Mouse (Mus musculus) T-helper 2 cell (primary cell): Measurements from ENCODE around the gene Phactr3.

Experiments used
- in situ Hi-C: fragments of 300-600 bp; cut with MboI, MseI; formaldehyde crosslinking; loops from one replicate; pipeline ENCODE4 v1.15.1; 2025; ENCODE audit warnings: high pct_unique_total_duplicates

The Phactr3 gene

GRCm38 (mm10) chr2:178193445-178193844 lies 74.7 kb downstream of the Phactr3 start:
- in situ Hi-C loops: no loop called here

GRCm38 (mm10) chr2:178194908-178195307 lies 76.1 kb downstream of the Phactr3 start:
- in situ Hi-C loops: no loop called here

- in situ Hi-C loops: no loop called here
Measured at GRCm38 (mm10) chr2:178196038-178196437, 77.3 kb downstream of the Phactr3 start.

GRCm38 (mm10) chr2:178197542-178197941 lies 78.8 kb downstream of the Phactr3 start:
- in situ Hi-C loops: no loop called here

GRCm38 (mm10) chr2:178204455-178204854 lies 85.7 kb downstream of the Phactr3 start:
- in situ Hi-C loops: no loop called here

- in situ Hi-C loops: no loop called here
Measured at GRCm38 (mm10) chr2:178208186-178208600, 89.4 kb downstream of the Phactr3 start.

- in situ Hi-C loops: no loop called here
Measured at GRCm38 (mm10) chr2:178213826-178214225, 95.1 kb downstream of the Phactr3 start.

GRCm38 (mm10) chr2:178214531-178214930 lies 95.8 kb downstream of the Phactr3 start:
- in situ Hi-C loops: no loop called here

GRCm38 (mm10) chr2:178218461-178218860 lies 99.7 kb downstream of the Phactr3 start:
- in situ Hi-C loops: no loop called here

- in situ Hi-C loops: no loop called here
Measured at GRCm38 (mm10) chr2:178219454-178220147, 100.8 kb downstream of the Phactr3 start.

- in situ Hi-C loops: no loop called here
Measured at GRCm38 (mm10) chr2:178220148-178220717, 101.5 kb downstream of the Phactr3 start.

GRCm38 (mm10) chr2:178221003-178221402 lies 102.2 kb downstream of the Phactr3 start:
- in situ Hi-C loops: no loop called here

- in situ Hi-C loops: no loop called here
Measured at GRCm38 (mm10) chr2:178229231-178229630, 110.5 kb downstream of the Phactr3 start.

- in situ Hi-C loops: no loop called here
Measured at GRCm38 (mm10) chr2:178233487-178233886, 114.7 kb downstream of the Phactr3 start.

GRCm38 (mm10) chr2:178237056-178237455 lies 118.3 kb downstream of the Phactr3 start:
- in situ Hi-C loops: no loop called here

GRCm38 (mm10) chr2:178238503-178238902 lies 119.7 kb downstream of the Phactr3 start:
- in situ Hi-C loops: no loop called here

- in situ Hi-C loops: no loop called here
Measured at GRCm38 (mm10) chr2:178240886-178241285, 122.1 kb downstream of the Phactr3 start.

- in situ Hi-C loops: no loop called here
Measured at GRCm38 (mm10) chr2:178241374-178241773, 122.6 kb downstream of the Phactr3 start.

- in situ Hi-C loops: no loop called here
Measured at GRCm38 (mm10) chr2:178242996-178243395, 124.2 kb downstream of the Phactr3 start.

- in situ Hi-C loops: no loop called here
Measured at GRCm38 (mm10) chr2:178244866-178245265, 126.1 kb downstream of the Phactr3 start.

GRCm38 (mm10) chr2:178245841-178246240 lies 127.1 kb downstream of the Phactr3 start:
- in situ Hi-C loops: no loop called here

- in situ Hi-C loops: no loop called here
Measured at GRCm38 (mm10) chr2:178246767-178247166, 128.0 kb downstream of the Phactr3 start.

- in situ Hi-C loops: no loop called here
Measured at GRCm38 (mm10) chr2:178247274-178247673, 128.5 kb downstream of the Phactr3 start.
